In genomic region chr12:10400788-10401187, GRCm38 (mm10) we compare ENCODE assay signal across 41 mouse cellular contexts. TPM values are rescaled to one million over a fixed set of nuclear protein-coding genes. Genes with fewer than 3 reads are reported as not detected.
DNase-seq lines count a peak whose midpoint lies in the region; ATAC-seq and TF ChIP-seq lines count a peak whose summit lies in the region.
"Had no signal": no experiment of that assay in that cellular context is flagged by ENCODE, and none has a peak within 500 bp of the region (broad histone marks: within the 10 kb centered on the region; RNA-seq: fewer than 3 reads in every experiment).

No protein-coding gene starts in this region.

- intact Hi-C loops in left cerebral cortex, postnatal 4 days (cut with DNase I), result no loop called here

- no peak for TF ChIP-seq EP300 in stomach, postnatal 0 days (optimal IDR thresholded peaks at IDR 0.05)

- 0 out of 2 replicates have a peak overlapping the region, but pooled peaks have one; percentile 13 for H3K27ac ChIP-seq in stomach, embryonic 15.5 days
- no peak overlapping the region for H3K27ac ChIP-seq in stomach, postnatal 0 days (replicated peaks)
- no peak overlapping the region for H3K27ac ChIP-seq in hindbrain, embryonic 13.5 days
- H3K27ac ChIP-seq: forebrain, embryonic 13.5 days; heart, adult 2 months; hindbrain, embryonic 14.5 days; limb, embryonic 12.5 days; liver, embryonic 15.5 days had no signal

- TF ChIP-seq CTCF in stomach, postnatal 0 days (IDR thresholded peaks at IDR 0.05; ENCODE audit: low read depth), result no peak

- no peak overlapping the region for H3K9ac ChIP-seq in stomach, embryonic 15.5 days
- H3K9ac ChIP-seq in stomach, postnatal 0 days (ENCODE audit: low read length), result no peak overlapping the region
- no peak overlapping the region for H3K9ac ChIP-seq in hindbrain, embryonic 13.5 days
- H3K9ac ChIP-seq: forebrain, embryonic 13.5 days; heart, embryonic 12.5 days; hindbrain, embryonic 14.5 days; limb, embryonic 12.5 days; liver, embryonic 15.5 days; lung, embryonic 14.5 days had no signal

- H3K36me3 ChIP-seq in stomach, embryonic 15.5 days, result no peaks in the 10 kb centered on the region
- H3K36me3 ChIP-seq in stomach, postnatal 0 days (ENCODE audit: control insufficient read depth, insufficient read depth, low read length), result no peaks in the 10 kb centered on the region
- no peaks in the 10 kb centered on the region for H3K36me3 ChIP-seq in hindbrain, embryonic 13.5 days
- H3K36me3 ChIP-seq: limb, embryonic 12.5 days; liver, embryonic 15.5 days had no signal

- H3K4me2 ChIP-seq in stomach, embryonic 15.5 days, result no peak overlapping the region
- H3K4me2 ChIP-seq in stomach, postnatal 0 days (replicated peaks; ENCODE audit: low read depth), result no peak overlapping the region
- no peak overlapping the region for H3K4me2 ChIP-seq in hindbrain, embryonic 13.5 days
- H3K4me2 ChIP-seq: forebrain, embryonic 13.5 days; heart, embryonic 12.5 days; hindbrain, embryonic 14.5 days; limb, embryonic 12.5 days; liver, embryonic 15.5 days; lung, embryonic 14.5 days; midbrain, embryonic 11.5 days had no signal

- H3K27me3 ChIP-seq in stomach, embryonic 15.5 days (replicated peaks), result no peaks in the 10 kb centered on the region
- H3K27me3 ChIP-seq in stomach, postnatal 0 days (ENCODE audit: control insufficient read depth, insufficient read depth, low read length), result no peaks in the 10 kb centered on the region
- no peaks in the 10 kb centered on the region for H3K27me3 ChIP-seq in hindbrain, embryonic 13.5 days
- H3K27me3 ChIP-seq: CH12.LX; forebrain, embryonic 13.5 days; heart, embryonic 12.5 days; limb, embryonic 12.5 days; liver, embryonic 15.5 days had no signal

- 0 out of 2 replicates have a peak, but pooled peaks cover 3% of the 10 kb centered on the region for H3K4me1 ChIP-seq in stomach, embryonic 15.5 days
- no peaks in the 10 kb centered on the region for H3K4me1 ChIP-seq in stomach, postnatal 0 days (replicated peaks; ENCODE audit: control insufficient read depth, insufficient read depth)
- no peaks in the 10 kb centered on the region for H3K4me1 ChIP-seq in hindbrain, embryonic 13.5 days (replicated peaks)
- H3K4me1 ChIP-seq: forebrain, embryonic 13.5 days; heart, embryonic 12.5 days; limb, embryonic 12.5 days; liver, embryonic 15.5 days had no signal

- H3K9me3 ChIP-seq in stomach, embryonic 15.5 days, result no peaks in the 10 kb centered on the region
- no peaks in the 10 kb centered on the region for H3K9me3 ChIP-seq in stomach, postnatal 0 days (ENCODE audit: control insufficient read depth, low read length)
- H3K9me3 ChIP-seq in hindbrain, embryonic 13.5 days, result no peaks in the 10 kb centered on the region
- H3K9me3 ChIP-seq: forebrain, embryonic 13.5 days; heart, embryonic 12.5 days; limb, embryonic 12.5 days; liver, embryonic 15.5 days had no signal

- H3K4me3 ChIP-seq in stomach, embryonic 15.5 days (replicated peaks), result no peak overlapping the region
- H3K4me3 ChIP-seq in stomach, postnatal 0 days (ENCODE audit: low read depth, low read length), result no peak overlapping the region
- no peak overlapping the region for H3K4me3 ChIP-seq in hindbrain, embryonic 13.5 days
- H3K4me3 ChIP-seq: forebrain, embryonic 13.5 days; heart, adult 2 months; heart, embryonic 12.5 days; limb, embryonic 12.5 days; liver, embryonic 15.5 days had no signal

- no peak for ATAC-seq in stomach, embryonic 15.5 days (ENCODE audit: insufficient read depth, low FRiP score, low read depth)
- ATAC-seq in stomach, postnatal 0 days (ENCODE audit: low FRiP score, low TSS enrichment), result no peak
- no peak for ATAC-seq in hindbrain, embryonic 13.5 days (ENCODE audit: low FRiP score)
- no peak for ATAC-seq in granulocyte monocyte progenitor cell, adult 5-6 weeks (replicated peaks; ENCODE audit: poor library complexity, severe bottlenecking)
- ATAC-seq: forebrain, embryonic 13.5 days; intestine, postnatal 0 days; midbrain, embryonic 16.5 days had no signal

- WGBS in stomach, embryonic 15.5 days, result 36% methylated on average over 1 of the region's 1 CpGs
- 29% methylated on average over 1 of the region's 1 CpGs for WGBS in stomach, postnatal 0 days
- WGBS in hindbrain, embryonic 13.5 days, result 72% methylated on average over 1 of the region's 1 CpGs

- DNase-seq in embryo, embryonic 10.5 days (ENCODE audit: low spot score), result peak; percentile 9
- no peak for DNase-seq in embryo, embryonic 9.5 days (ENCODE audit: extremely low spot score)
- peak; percentile 7 for DNase-seq in left cerebral cortex, adult 11 months (ENCODE audit: low spot score)
- DNase-seq in left cerebral cortex, postnatal 4 days, result no peak
- no peak for DNase-seq in stomach, postnatal 0 days (ENCODE audit: low spot score)
- DNase-seq: adrenal gland, postnatal 14 days; cerebellum, adult 2 months; cerebellum, postnatal 25 days; gastrocnemius, postnatal 25 days; heart, adult 2 months; heart, postnatal 4 days; kidney, postnatal 25 days; lung, embryonic 14.5 days; lung, postnatal 36 days; thymus, postnatal 4 days had no signal

RNA-seq across cellular contexts. Expression of gene Rdh14, which starts 10.2 kb away (rescaled TPM):
- 10 to 100 TPM; 23.6 to 25.0 TPM for total RNA-seq in left cerebral cortex, postnatal 4 days (2021)
- 42.0 and 42.6 TPM in 2 replicates for polyA plus RNA-seq in stomach, embryonic 15.5 days (2015; fragmentation: Nextera tagmentation; extraction: Ambion mirVana)
- polyA plus RNA-seq in stomach, postnatal 0 days (2015; fragmentation: Nextera tagmentation; extraction: Ambion mirVana), result 41.3 and 45.1 TPM in 2 replicates
- polyA plus RNA-seq in hindbrain, embryonic 13.5 days (2015; fragmentation: Nextera tagmentation; extraction: Ambion mirVana), result 36.9 and 38.0 TPM in 2 replicates
- 17.5 and 24.5 TPM in 2 replicates for total RNA-seq in granulocyte monocyte progenitor cell, adult 5-6 weeks (2014; fragmentation: Nextera tagmentation)
- total RNA-seq in granulocyte monocyte progenitor cell, adult 5-6 weeks (2017), result 11.7 and 12.5 TPM in 2 replicates

RNA-seq across cellular contexts. Expression of gene Nt5c1b, which starts 31.0 kb away (rescaled TPM):
- total RNA-seq in left cerebral cortex, postnatal 4 days (2021), result not detected
- not detected in 2 replicates for polyA plus RNA-seq in stomach, embryonic 15.5 days (2015; fragmentation: Nextera tagmentation; extraction: Ambion mirVana)
- polyA plus RNA-seq in stomach, postnatal 0 days (2015; fragmentation: Nextera tagmentation; extraction: Ambion mirVana), result not detected in 2 replicates
- polyA plus RNA-seq in hindbrain, embryonic 13.5 days (2015; fragmentation: Nextera tagmentation; extraction: Ambion mirVana), result 0.14 TPM in 1 of 2 replicates, not detected in the other
- total RNA-seq in granulocyte monocyte progenitor cell, adult 5-6 weeks (2014; fragmentation: Nextera tagmentation), result not detected in 2 replicates
- not detected in 2 replicates for total RNA-seq in granulocyte monocyte progenitor cell, adult 5-6 weeks (2017)
- total RNA-seq: adrenal gland, postnatal 14 days; CH12.LX; ES-E14; gastrocnemius, adult 18-20 months; gastrocnemius, postnatal 25 days; heart, adult 2 months; heart, postnatal 4 days; layer of hippocampus, adult 8-10 months; layer of hippocampus, postnatal 25 days; left cerebral cortex, postnatal 10 days; liver, adult 2 months; megakaryocyte, adult 5-6 weeks; neutrophil, adult 5-6 weeks had no signal
- polyA plus RNA-seq: C2C12; cerebellum, adult 2 months; forebrain, embryonic 13.5 days; heart, embryonic 12.5 days; heart, postnatal 0 days; hindbrain, embryonic 14.5 days; intestine, postnatal 0 days; limb, embryonic 12.5 days; liver, adult 2 months; liver, embryonic 15.5 days; midbrain, embryonic 11.5 days; midbrain, embryonic 16.5 days; neural tube, embryonic 11.5 days; small intestine, adult 2 months; stomach, embryonic 14.5 days; thymus, postnatal 0 days had no signal

Comparison
In these comparisons a context has a peak if more than half of its experiments do, and no peak if none do; other contexts are left out.
1. DNase-seq: peak in embryo, embryonic 10.5 days (single experiment) and left cerebral cortex, adult 11 months (single experiment); none in embryo, embryonic 9.5 days (single experiment), left cerebral cortex, postnatal 4 days (single experiment) and stomach, postnatal 0 days (single experiment).